Mouse (Mus musculus) midbrain, embryonic 16.5 days (tissue): ENCODE data around the gene Ncoa5. TPM values are rescaled to one million over a fixed set of nuclear protein-coding genes. Genes with fewer than 3 reads are reported as not detected.
A peak's percentile ranks its signal among the peaks of the same experiment; 100 is the strongest.

Source experiments
- ATAC-seq: fragments of 200-750 bp; cut with Nextera tagmentation; 2 replicates; pipeline ENCODE4 v1.8.0; 2017; ENCODE audit warnings: moderate TSS enrichment
- H3K27ac ChIP-seq: fragments of 300-500 bp; sonication (generic); 2 replicates; pipeline ENCODE4 v1.5.1; 2014; ENCODE audit warnings: mild to moderate bottlenecking, low read length, mixed read lengths
- H3K27me3 ChIP-seq: fragments of 300-500 bp; sonication (generic); 2 replicates; pipeline ENCODE4 v1.6.1; 2014; ENCODE audit warnings: low read depth, low read length, mixed read lengths; ENCODE audit not compliant: control insufficient read depth, insufficient read depth
- H3K36me3 ChIP-seq: fragments of 300-500 bp; sonication (generic); 2 replicates; pipeline ENCODE4 v1.6.1; 2014; ENCODE audit warnings: mild to moderate bottlenecking, low read length, moderate library complexity, mixed read lengths; ENCODE audit not compliant: control insufficient read depth, insufficient read depth
- H3K4me1 ChIP-seq: fragments of 300-500 bp; sonication (generic); 2 replicates; pipeline ENCODE4 v1.6.1; 2014; ENCODE audit warnings: mild to moderate bottlenecking, low read length, mixed read lengths; ENCODE audit not compliant: control insufficient read depth, insufficient read depth
- H3K4me2 ChIP-seq: fragments of 300-500 bp; sonication (generic); 2 replicates; pipeline ENCODE4 v1.6.1; 2014; ENCODE audit warnings: mild to moderate bottlenecking, low read length, mixed read lengths
- H3K4me3 ChIP-seq: fragments of 300-500 bp; sonication (generic); 2 replicates; pipeline ENCODE4 v1.5.1; 2014; ENCODE audit warnings: low read depth, mild to moderate bottlenecking, low read length, moderate library complexity, mixed read lengths
- H3K9ac ChIP-seq: fragments of 300-500 bp; sonication (generic); 2 replicates; pipeline ENCODE4 v1.6.1; 2014; ENCODE audit warnings: low read depth, low read length, mixed read lengths
- H3K9me3 ChIP-seq: fragments of 300-500 bp; sonication (generic); replicated peaks from 2 replicates; pipeline ENCODE4 v1.6.1; 2014; ENCODE audit warnings: mild to moderate bottlenecking, low read length, mixed read lengths; ENCODE audit not compliant: control insufficient read depth, poor library complexity, severe bottlenecking
- WGBS: fragments of 180-500 bp; shearing (Covaris S2); extraction: QIAGEN DNeasy Blood & Tissue Kit; methylation state at CpG from one replicate; pipeline ENCODE4 v1.1.7; 2014; 5-methylcytosine and 5-hydroxymethylcytosine counted together
- polyA plus RNA-seq: library from polyadenylated mRNA; unstranded; fragments of >200 nt; fragmentation: Nextera tagmentation; extraction: Ambion mirVana; gene quantifications from 2 replicates; pipeline ENCODE4 v1.2.1, GENCODE M21; 2015

The Ncoa5 gene
- polyA plus RNA-seq = 105 and 129 TPM in 2 replicates

DNA sequence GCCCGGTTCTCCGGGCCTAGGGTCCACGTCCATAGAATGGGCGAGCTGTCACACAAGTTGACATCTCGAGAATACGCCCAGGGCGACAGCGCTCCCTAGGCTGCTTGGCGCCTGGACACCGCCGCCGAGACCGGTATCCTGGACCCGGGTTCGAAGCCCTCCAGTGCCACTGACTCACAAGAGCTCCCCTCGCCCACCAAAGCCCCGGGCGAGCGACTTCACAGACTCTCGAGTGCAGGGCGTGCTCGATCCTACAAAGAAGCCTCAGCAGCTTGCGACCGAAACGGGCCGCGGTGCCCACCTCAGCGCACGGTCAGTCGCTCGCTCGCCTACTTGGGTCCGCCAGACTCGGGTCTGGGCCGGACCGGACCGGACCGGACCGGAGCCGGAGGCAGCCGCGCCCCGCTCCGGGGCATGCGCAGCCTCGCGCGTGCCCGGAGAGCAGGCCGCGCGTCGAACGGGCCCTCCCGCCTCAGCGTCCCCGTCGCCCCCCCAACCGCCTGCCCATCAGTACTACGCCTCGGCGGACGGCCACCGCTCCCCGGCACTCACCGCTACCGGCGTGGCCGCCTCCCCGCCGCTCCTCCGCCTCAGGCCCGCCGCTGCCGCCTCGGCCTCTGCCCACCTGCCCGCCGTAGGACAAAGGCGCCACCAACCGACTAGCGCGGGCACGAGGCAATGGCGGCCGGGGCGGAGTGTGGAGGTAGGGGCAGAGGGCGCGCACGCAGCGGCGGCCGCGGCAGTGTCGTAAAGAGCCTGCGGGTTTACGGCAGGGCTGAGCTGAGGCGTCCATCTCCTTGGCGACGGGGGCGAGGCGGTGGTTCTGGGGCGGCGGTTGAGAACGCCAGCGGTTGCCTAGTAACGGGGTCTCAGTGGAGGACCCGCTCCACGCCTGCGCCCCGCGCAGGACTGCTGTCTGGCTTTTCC is at the start of gene Ncoa5:
TSS of gene Ncoa5 (minus strand) at position 737 of the 927 bp plus-strand sequence.
- WGBS = under 1% methylated on average over 94 of the region's 111 CpGs

DNA sequence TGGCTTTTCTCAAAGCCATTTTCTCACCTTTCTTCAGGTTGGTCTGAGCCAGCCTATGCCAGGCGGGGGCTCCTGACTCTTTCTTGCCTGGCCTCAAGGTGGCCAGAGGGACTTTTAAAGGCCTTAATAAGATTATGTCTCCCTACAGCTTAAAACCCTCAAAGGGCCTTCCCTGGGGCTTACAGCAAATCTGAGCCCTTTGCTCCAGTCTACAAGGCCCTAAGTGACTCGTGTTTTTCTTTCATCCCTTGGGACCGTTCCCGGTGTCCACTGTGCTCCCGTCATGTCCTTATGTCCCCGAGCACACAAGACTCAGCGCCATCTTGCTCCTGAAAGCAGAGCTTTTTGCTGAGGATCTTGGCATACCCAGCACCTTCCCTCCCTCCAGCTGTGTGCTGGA is 46.6 kb upstream of the Ncoa5 start:
- Histone ChIP-seq H3K27me3 (peaks cover 3% of the 10 kb centered on the region), H3K4me3 (no peak overlapping the region), H3K36me3 (no peaks in the 10 kb centered on the region), H3K4me2 (no peak overlapping the region), H3K4me1 (peaks cover 19% of the 10 kb centered on the region), H3K27ac (no peak overlapping the region), H3K9ac (no peak overlapping the region), H3K9me3 (no peaks in the 10 kb centered on the region)
- WGBS = 17% methylated on average over 7 of the region's 7 CpGs
- ATAC-seq = no peak

More for the DNA sequence above, at the start of gene Ncoa5:
- H3K9ac ChIP-seq = peak within 1 kb of the TSS; percentile 98
- H3K4me2 ChIP-seq = peak within 1 kb of the TSS; percentile 97
- no peaks in the 10 kb centered on the region for H3K27me3 ChIP-seq
- H3K4me3 ChIP-seq = peak within 1 kb of the TSS; percentile 96
- no peaks in the 10 kb centered on the region for H3K36me3 ChIP-seq
- peak within 1 kb of the TSS; percentile 96 for H3K27ac ChIP-seq
- no peaks in the 10 kb centered on the region for H3K9me3 ChIP-seq
- peak; percentile 96 for ATAC-seq
- peaks cover 35% of the 10 kb centered on the region for H3K4me1 ChIP-seq

DNA sequence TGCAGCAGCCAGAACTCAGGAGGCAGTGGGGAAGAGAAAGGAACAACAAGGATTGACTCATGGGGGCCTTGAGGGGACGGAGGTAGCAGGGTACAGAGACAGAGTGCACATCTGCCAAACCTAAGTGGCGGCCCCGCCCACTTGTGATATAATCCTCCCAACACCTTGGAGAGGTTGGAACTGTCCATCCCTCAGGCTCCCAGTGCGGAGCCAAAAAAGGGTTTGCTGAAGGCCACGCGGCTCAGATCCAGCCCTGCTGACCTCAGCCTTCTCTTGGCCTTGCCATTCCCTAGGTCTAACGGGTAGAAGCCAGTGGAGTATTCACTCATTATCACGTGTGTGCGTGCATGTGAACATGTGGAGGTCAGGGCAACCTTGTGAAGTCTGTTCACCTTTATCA is 46.0 kb upstream of the Ncoa5 start:
- 38% methylated on average over 9 of the region's 9 CpGs for WGBS
- Histone ChIP-seq H3K27ac (no peak overlapping the region), H3K9me3 (no peaks in the 10 kb centered on the region), H3K27me3 (peaks cover 3% of the 10 kb centered on the region), H3K4me2 (no peak overlapping the region), H3K36me3 (no peaks in the 10 kb centered on the region), H3K4me1 (peaks cover 22% of the 10 kb centered on the region), H3K4me3 (no peak overlapping the region), H3K9ac (no peak overlapping the region)
- no peak for ATAC-seq

DNA sequence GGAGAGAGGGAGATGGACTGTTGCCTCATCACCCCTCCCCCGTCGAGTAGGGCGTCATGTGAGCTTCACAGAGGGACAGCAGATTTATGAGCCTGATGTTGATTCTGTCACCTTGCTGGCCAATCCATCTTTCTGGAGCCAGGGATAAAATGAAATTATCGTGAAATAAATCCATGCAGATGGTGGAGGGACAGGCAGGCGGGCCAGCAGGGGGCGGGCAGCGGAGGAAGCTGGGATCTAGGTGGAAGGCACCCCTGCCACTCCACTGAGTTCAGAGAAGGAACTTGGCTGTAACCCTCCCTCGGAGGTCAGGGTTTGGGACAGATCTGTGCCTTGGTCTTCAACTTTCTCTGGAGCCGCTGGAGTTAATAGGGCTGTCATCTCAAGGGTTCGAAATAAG is 43.9 kb upstream of the Ncoa5 start:
- peaks cover 3% of the 10 kb centered on the region for H3K27me3 ChIP-seq
- ATAC-seq = no peak
- H3K4me1 ChIP-seq = peaks cover 24% of the 10 kb centered on the region
- 27% methylated on average over 10 of the region's 10 CpGs for WGBS
- no peak overlapping the region for H3K27ac ChIP-seq
- no peak overlapping the region for H3K9ac ChIP-seq
- H3K9me3 ChIP-seq = no peaks in the 10 kb centered on the region
- H3K36me3 ChIP-seq = no peaks in the 10 kb centered on the region
- H3K4me3 ChIP-seq = no peak overlapping the region
- no peak overlapping the region for H3K4me2 ChIP-seq

DNA sequence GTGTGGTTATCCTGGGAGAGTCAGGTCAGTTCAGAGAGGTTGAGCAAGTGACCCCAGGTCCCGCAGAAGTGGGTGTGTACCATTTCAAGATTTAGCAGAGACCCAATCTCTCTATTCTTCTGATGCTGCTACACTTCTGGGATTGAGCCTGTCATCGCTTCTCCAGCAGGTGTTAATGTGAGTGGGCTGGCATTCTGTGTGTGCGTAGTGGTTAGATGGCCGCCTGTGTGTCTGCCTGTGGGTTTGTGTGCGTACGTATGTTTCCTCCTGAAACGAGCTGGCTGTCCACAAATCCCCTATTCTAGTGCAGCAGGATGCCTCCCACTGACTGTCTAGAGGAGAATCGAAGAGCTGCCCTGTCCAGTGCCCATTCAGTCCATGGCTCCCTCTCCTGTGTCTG is 43.4 kb upstream of the Ncoa5 start:
- peaks cover 3% of the 10 kb centered on the region for H3K27me3 ChIP-seq
- H3K4me2 ChIP-seq = no peak overlapping the region
- H3K4me3 ChIP-seq = no peak overlapping the region
- no peak for ATAC-seq
- H3K4me1 ChIP-seq = peaks cover 28% of the 10 kb centered on the region
- H3K36me3 ChIP-seq = no peaks in the 10 kb centered on the region
- whole genome bisulfite sequencing = 57% methylated on average over 8 of the region's 8 CpGs
- no peaks in the 10 kb centered on the region for H3K9me3 ChIP-seq
- H3K9ac ChIP-seq = no peak overlapping the region
- no peak overlapping the region for H3K27ac ChIP-seq

DNA sequence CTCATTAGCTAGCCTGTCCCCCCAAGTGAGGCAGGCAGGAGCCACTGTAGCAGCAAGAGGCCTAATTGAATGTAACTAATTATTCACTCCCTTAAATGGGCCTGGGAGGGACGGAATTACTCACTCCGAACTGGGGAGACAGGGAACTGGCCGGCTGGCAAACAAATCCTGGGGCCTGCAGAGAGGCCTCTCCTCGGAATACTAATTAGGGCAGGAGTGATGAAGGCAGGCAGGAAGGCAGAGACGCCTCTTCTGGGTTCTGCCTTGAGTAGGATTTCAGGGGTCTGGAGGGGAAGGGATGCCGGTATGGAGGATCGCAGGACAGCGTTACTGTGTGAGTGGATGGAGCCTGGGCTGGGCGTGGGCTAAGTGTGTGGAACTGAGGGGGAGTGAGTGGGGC is 42.4 kb upstream of the Ncoa5 start:
- Histone ChIP-seq H3K27ac (no peak overlapping the region; the same call in 1 of the 2 replicates), H3K4me2 (no peak overlapping the region), H3K4me3 (no peak overlapping the region), H3K9ac (0 out of 2 replicates have a peak overlapping the region, but pooled peaks have one; percentile 23), H3K9me3 (no peaks in the 10 kb centered on the region), H3K36me3 (no peaks in the 10 kb centered on the region), H3K4me1 (peaks cover 28% of the 10 kb centered on the region), H3K27me3 (peaks cover 3% of the 10 kb centered on the region)
- no peak; the same call in 1 of the 2 replicates for ATAC-seq
- 6% methylated on average over 9 of the region's 9 CpGs for WGBS

DNA sequence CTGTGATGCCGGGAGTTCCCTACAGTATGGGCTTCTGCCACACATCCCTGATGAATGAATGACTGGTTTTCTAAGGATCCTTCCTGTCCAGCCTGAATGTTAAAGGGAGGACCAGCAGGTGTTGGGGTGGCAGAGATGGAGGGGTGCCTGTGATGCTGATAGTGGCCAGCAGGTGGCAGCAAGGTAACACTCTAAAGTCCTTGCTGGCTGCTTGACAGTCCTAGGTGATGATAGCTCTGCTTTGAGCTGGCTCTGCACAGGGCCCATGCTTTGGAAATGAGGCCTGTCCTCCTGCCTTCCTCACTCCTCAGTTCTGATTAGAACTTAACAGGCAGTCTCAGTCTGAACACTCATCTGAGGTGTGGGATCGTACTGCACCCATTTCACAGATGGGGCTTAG is 40.3 kb upstream of the Ncoa5 start:
- WGBS = 29% methylated on average over 2 of the region's 2 CpGs
- H3K36me3 ChIP-seq = no peaks in the 10 kb centered on the region
- H3K9ac ChIP-seq = no peak overlapping the region
- H3K4me3 ChIP-seq = no peak overlapping the region
- no peak overlapping the region for H3K27ac ChIP-seq
- no peaks in the 10 kb centered on the region for H3K9me3 ChIP-seq
- H3K4me1 ChIP-seq = peaks cover 34% of the 10 kb centered on the region
- H3K4me2 ChIP-seq = no peak overlapping the region
- H3K27me3 ChIP-seq = no peaks in the 10 kb centered on the region; the same call in 1 of the 2 replicates
- peak; percentile 56 for ATAC-seq

DNA sequence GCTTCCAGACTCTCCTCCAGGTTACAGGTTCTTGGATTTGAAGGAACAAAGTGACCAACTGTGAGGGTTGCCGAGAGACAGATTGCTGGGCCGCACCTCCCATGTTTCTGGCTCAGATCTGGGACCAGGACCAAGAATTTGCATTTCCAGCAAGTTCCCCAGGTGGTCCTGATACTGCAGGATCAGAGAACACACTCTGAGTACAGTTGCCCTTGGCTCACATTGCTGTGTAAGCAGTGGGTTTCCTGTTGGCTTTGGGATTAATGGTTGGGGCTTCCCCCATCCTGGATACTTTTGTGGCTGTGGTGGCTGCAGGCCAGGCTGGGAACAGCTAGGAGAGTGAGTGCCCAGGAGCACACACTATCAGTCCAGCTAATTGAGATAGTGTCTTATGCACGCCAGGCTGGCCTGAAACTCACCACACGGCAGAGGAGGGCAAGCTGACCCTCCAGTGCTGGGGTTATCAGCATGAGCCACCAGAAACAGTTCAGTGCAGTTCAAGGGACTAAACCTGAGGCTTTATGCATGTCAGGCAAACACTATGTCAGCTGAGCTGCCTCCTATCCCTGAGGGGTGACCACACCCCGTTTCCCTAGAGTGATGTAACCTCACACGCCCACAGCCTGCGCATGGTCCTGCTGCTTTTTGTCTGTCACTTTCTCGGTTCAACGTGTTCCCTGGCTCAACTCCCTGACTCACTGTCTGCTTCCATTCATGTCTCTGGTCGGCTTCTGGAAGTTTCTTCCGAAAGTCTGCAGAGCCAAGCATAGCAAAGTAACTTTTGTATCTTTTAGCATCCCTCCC is 39.6 kb upstream of the Ncoa5 start:
- WGBS = 50% methylated on average over 11 of the region's 11 CpGs
- H3K27ac ChIP-seq = no peak overlapping the region

More for the DNA sequence above, 39.6 kb upstream of the Ncoa5 start:
- Histone ChIP-seq H3K36me3 (no peaks in the 10 kb centered on the region), H3K4me1 (peaks cover 34% of the 10 kb centered on the region), H3K9me3 (no peaks in the 10 kb centered on the region), H3K27me3 (no peaks in the 10 kb centered on the region; the same call in 1 of the 2 replicates), H3K4me2 (no peak overlapping the region), H3K4me3 (no peak overlapping the region), H3K9ac (no peak overlapping the region)
- no peak for ATAC-seq
